23 mouse cellular contexts compared by ENCODE assay signal in genomic region chr2:26319519-26320244, GRCm38 (mm10). TPM values are rescaled to one million over a fixed set of nuclear protein-coding genes. Genes with fewer than 3 reads are reported as not detected.
DNase-seq lines count a peak whose midpoint lies in the region; ATAC-seq and TF ChIP-seq lines count a peak whose summit lies in the region.
"Had no signal": no experiment of that assay in that cellular context is flagged by ENCODE, and none has a peak within 500 bp of the region (broad histone marks: within the 10 kb centered on the region; RNA-seq: fewer than 3 reads in every experiment).

No protein-coding gene starts in this region.

- H3K9ac ChIP-seq in heart, adult 2 months (ENCODE audit: low read depth, low read length), result no peak overlapping the region
- H3K9ac ChIP-seq in neural tube, embryonic 13.5 days, result 0 out of 2 replicates have a peak overlapping the region, but pooled peaks have one; percentile 12
- no peak overlapping the region for H3K9ac ChIP-seq in heart, embryonic 12.5 days
- H3K9ac ChIP-seq: kidney, embryonic 15.5 days; lung, embryonic 14.5 days; stomach, embryonic 15.5 days had no signal

- TF ChIP-seq EP300 in heart, adult 2 months (IDR thresholded peaks at IDR 0.05; ENCODE audit: insufficient read depth, low read depth, low read length), result no peak

- no peaks in the 10 kb centered on the region for H3K9me3 ChIP-seq in neural tube, embryonic 13.5 days
- H3K9me3 ChIP-seq in heart, embryonic 12.5 days (replicated peaks), result no peaks in the 10 kb centered on the region
- H3K9me3 ChIP-seq: embryonic facial prominence, embryonic 12.5 days; heart, embryonic 10.5 days; kidney, embryonic 15.5 days; limb, embryonic 10.5 days; stomach, embryonic 15.5 days had no signal

- H3K27me3 ChIP-seq in heart, adult 2 months (ENCODE audit: control insufficient read depth, insufficient read depth, low read length), result no peaks in the 10 kb centered on the region
- H3K27me3 ChIP-seq in neural tube, embryonic 13.5 days, result no peaks in the 10 kb centered on the region
- no peaks in the 10 kb centered on the region for H3K27me3 ChIP-seq in heart, embryonic 12.5 days (replicated peaks)
- H3K27me3 ChIP-seq: embryonic facial prominence, embryonic 12.5 days; kidney, embryonic 15.5 days; stomach, embryonic 15.5 days had no signal

- 91% methylated on average over 13 of the region's 13 CpGs for WGBS in heart, adult 2 months
- WGBS in neural tube, embryonic 13.5 days, result 90% methylated on average over 13 of the region's 13 CpGs
- 81% methylated on average over 13 of the region's 13 CpGs for WGBS in heart, embryonic 12.5 days

- peaks cover 5% of the 10 kb centered on the region for H3K4me1 ChIP-seq in heart, adult 2 months (ENCODE audit: control insufficient read depth, insufficient read depth, low read length)
- H3K4me1 ChIP-seq in neural tube, embryonic 13.5 days (replicated peaks), result peaks cover 71% of the 10 kb centered on the region
- peaks cover 62% of the 10 kb centered on the region for H3K4me1 ChIP-seq in heart, embryonic 12.5 days (replicated peaks)

- intact Hi-C loops in heart, adult 2 months (cut with DNase I), result loop anchor here (5.0 kb wide), 1 partner anchor 33 kb away; the partner anchor contains the start of gene Dnlz

- H3K27ac ChIP-seq in heart, adult 2 months, result no peak overlapping the region
- no peak overlapping the region for H3K27ac ChIP-seq in neural tube, embryonic 13.5 days (replicated peaks)
- no peak overlapping the region for H3K27ac ChIP-seq in heart, embryonic 12.5 days (ENCODE audit: poor library complexity, severe bottlenecking)
- H3K27ac ChIP-seq: embryonic facial prominence, embryonic 12.5 days; heart, embryonic 10.5 days; kidney, embryonic 15.5 days; limb, embryonic 10.5 days; macrophage; stomach, embryonic 15.5 days had no signal

- no peaks in the 10 kb centered on the region for H3K36me3 ChIP-seq in heart, adult 2 months (ENCODE audit: control insufficient read depth, insufficient read depth, low read length)
- peaks cover 28% of the 10 kb centered on the region for H3K36me3 ChIP-seq in neural tube, embryonic 13.5 days
- H3K36me3 ChIP-seq in heart, embryonic 12.5 days, result peaks cover 25% of the 10 kb centered on the region
- H3K36me3 ChIP-seq: stomach, embryonic 15.5 days had no signal

- no peak for TF ChIP-seq POLR2A in heart, adult 2 months (IDR thresholded peaks at IDR 0.05; ENCODE audit: insufficient read depth, low read depth, low read length)

- no peak for ATAC-seq in neural tube, embryonic 13.5 days (ENCODE audit: low read depth)
- no peak for ATAC-seq in heart, embryonic 12.5 days (ENCODE audit: insufficient number of reproducible peaks, low FRiP score)
- ATAC-seq: inflammation-experienced regulatory T-cells, adult 6 months had no signal

- no peaks in the 10 kb centered on the region for H3K79me2 ChIP-seq in heart, adult 2 months (replicated peaks; ENCODE audit: control insufficient read depth, insufficient read depth, low read length)

- H3K4me2 ChIP-seq in neural tube, embryonic 13.5 days, result no peak overlapping the region
- no peak overlapping the region for H3K4me2 ChIP-seq in heart, embryonic 12.5 days
- H3K4me2 ChIP-seq: kidney, embryonic 15.5 days; liver, embryonic 11.5 days; lung, embryonic 14.5 days; stomach, embryonic 15.5 days had no signal

- peak; percentile 67 for DNase-seq in cerebellum, adult 11-12 months
- no peak for DNase-seq in cerebellum, adult 11 months
- peak; percentile 90 for DNase-seq in heart, adult 11 months
- DNase-seq in heart, adult 2 months, result no peak
- no peak for DNase-seq in neural tube, embryonic 10.5 days (ENCODE audit: extremely low spot score, low spot score)
- DNase-seq in retina, postnatal 1 day, result peak; percentile 69
- DNase-seq: heart, postnatal 14 days; lung, embryonic 14.5 days; right cerebral cortex, postnatal 14 days had no signal

- H3K4me3 ChIP-seq in heart, adult 2 months, result no peak overlapping the region
- no peak overlapping the region for H3K4me3 ChIP-seq in neural tube, embryonic 13.5 days
- H3K4me3 ChIP-seq in heart, embryonic 12.5 days, result no peak overlapping the region
- H3K4me3 ChIP-seq: embryonic facial prominence, embryonic 12.5 days; heart, embryonic 10.5 days; kidney, embryonic 15.5 days; limb, embryonic 10.5 days; stomach, embryonic 15.5 days had no signal

- TF ChIP-seq CTCF in heart, adult 2 months (IDR thresholded peaks at IDR 0.05), result no peak

RNA-seq across cellular contexts. Expression of gene Gpsm1, which starts 4.4 kb away (rescaled TPM):
- total RNA-seq in heart, adult 2 months (2021), result 100 to 1,000 TPM; 169 to 249 TPM
- polyA plus RNA-seq in heart, adult 2 months (2012; rRNA removed), result 301 and 369 TPM in 2 replicates
- 109 and 114 TPM in 2 replicates for polyA plus RNA-seq in neural tube, embryonic 13.5 days (2015; fragmentation: Nextera tagmentation; extraction: Ambion mirVana)
- polyA plus RNA-seq in heart, embryonic 12.5 days (2016; fragmentation: Nextera tagmentation; extraction: Ambion mirVana), result 38.0 and 39.9 TPM in 2 replicates

RNA-seq across cellular contexts. Expression of gene Ccdc187, which starts 25.3 kb away (rescaled TPM):
- total RNA-seq in heart, adult 2 months (2021), result under 1 TPM; 0.09 to 0.13 TPM
- 0.09 and 0.37 TPM in 2 replicates for polyA plus RNA-seq in heart, adult 2 months (2012; rRNA removed)
- polyA plus RNA-seq in neural tube, embryonic 13.5 days (2015; fragmentation: Nextera tagmentation; extraction: Ambion mirVana), result 0.06 and 0.08 TPM in 2 replicates
- 0.05 and 0.09 TPM in 2 replicates for polyA plus RNA-seq in heart, embryonic 12.5 days (2016; fragmentation: Nextera tagmentation; extraction: Ambion mirVana)
- total RNA-seq: common myeloid progenitor, adult 5-6 weeks; gastrocnemius, adult 8-10 months; MEL had no signal
- polyA plus RNA-seq: heart, embryonic 10.5 days; liver, embryonic 11.5 days; macrophage; spleen, adult 2 months had no signal

RNA-seq across cellular contexts. Expression of gene Dnlz, which starts 32.2 kb away (rescaled TPM):
- 10 to 100 TPM; 23.2 to 25.9 TPM for total RNA-seq in heart, adult 2 months (2021)
- polyA plus RNA-seq in heart, adult 2 months (2012; rRNA removed), result 22.6 and 22.7 TPM in 2 replicates
- 30.1 and 34.2 TPM in 2 replicates for polyA plus RNA-seq in neural tube, embryonic 13.5 days (2015; fragmentation: Nextera tagmentation; extraction: Ambion mirVana)
- 31.4 and 33.7 TPM in 2 replicates for polyA plus RNA-seq in heart, embryonic 12.5 days (2016; fragmentation: Nextera tagmentation; extraction: Ambion mirVana)

RNA-seq across cellular contexts. Expression of gene Card9, which starts 41.0 kb away (rescaled TPM):
- total RNA-seq in heart, adult 2 months (2021), result 1 to 10 TPM; 1.0 to 1.2 TPM
- 2.3 and 4.1 TPM in 2 replicates for polyA plus RNA-seq in heart, adult 2 months (2012; rRNA removed)
- polyA plus RNA-seq in neural tube, embryonic 13.5 days (2015; fragmentation: Nextera tagmentation; extraction: Ambion mirVana), result 1.3 and 2.0 TPM in 2 replicates
- 0.56 and 0.58 TPM in 2 replicates for polyA plus RNA-seq in heart, embryonic 12.5 days (2016; fragmentation: Nextera tagmentation; extraction: Ambion mirVana)

Comparison
In these comparisons a context has a peak if more than half of its experiments do, and no peak if none do; other contexts are left out.
1. DNase-seq: peak in cerebellum, adult 11-12 months (single experiment), heart, adult 11 months (single experiment) and retina, postnatal 1 day (single experiment); none in cerebellum, adult 11 months (single experiment), heart, adult 2 months (0 of 2) and neural tube, embryonic 10.5 days (single experiment).